Mouse (Mus musculus) testis, postnatal 14 days (tissue): ENCODE data around the gene Psph.

Experiments
- DNase-seq: peaks from one replicate; pipeline ENCODE4 v3.0.0; 2021; ENCODE audit warnings: low spot score

Gene Psph

DNA sequence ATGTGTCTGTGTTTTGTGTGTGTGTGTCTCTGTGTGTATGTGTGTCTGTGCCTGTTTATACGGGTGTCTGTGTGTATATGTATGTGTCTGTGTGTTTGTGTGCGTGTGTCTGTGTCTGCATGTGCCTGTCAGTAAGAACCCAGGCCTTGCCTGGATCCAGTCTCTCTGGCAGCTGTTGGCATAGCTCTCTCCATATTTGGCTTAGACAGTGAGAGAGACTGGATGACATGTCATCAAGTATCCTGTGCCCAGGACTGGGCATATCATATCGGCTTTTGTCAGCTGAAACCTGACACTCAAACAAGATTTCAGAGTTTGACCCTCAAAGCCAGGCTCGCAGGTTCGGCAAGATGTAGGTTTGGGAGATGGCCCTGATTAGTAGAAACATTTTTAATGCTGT, 56.2 kb downstream of the Psph start:
- no peak for DNase-seq

- DNase-seq: peak; percentile 41
These were observed 56.9 kb downstream of the Psph start for GRCm38 (mm10) chr5:129730344-129730743.

DNA sequence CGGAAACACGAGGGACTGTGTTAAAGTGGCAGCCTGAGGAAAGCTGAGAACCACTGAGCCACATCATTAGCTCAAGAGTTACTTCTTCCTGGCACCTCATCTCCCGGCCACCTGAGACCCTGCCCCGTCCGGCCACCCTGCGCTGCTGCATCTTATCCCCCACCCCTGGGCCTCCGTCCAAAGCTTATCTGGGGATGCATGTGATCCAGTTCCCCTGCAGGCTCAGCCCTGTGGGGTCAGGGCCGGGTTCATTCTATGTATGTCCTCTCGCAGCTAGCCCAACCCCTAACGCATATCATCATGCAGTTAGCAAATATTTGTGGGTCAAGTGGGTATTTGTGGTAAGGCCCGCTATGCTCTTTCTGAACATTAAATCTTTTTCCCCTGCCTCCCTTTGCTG, 58.0 kb downstream of the Psph start:
- no peak for DNase-seq

GRCm38 (mm10) chr5:129726784-129727183, 60.5 kb downstream of the Psph start:
- no peak for DNase-seq

GRCm38 (mm10) chr5:129725774-129726392, 61.4 kb downstream of the Psph start:
- DNase-seq: no peak

DNA sequence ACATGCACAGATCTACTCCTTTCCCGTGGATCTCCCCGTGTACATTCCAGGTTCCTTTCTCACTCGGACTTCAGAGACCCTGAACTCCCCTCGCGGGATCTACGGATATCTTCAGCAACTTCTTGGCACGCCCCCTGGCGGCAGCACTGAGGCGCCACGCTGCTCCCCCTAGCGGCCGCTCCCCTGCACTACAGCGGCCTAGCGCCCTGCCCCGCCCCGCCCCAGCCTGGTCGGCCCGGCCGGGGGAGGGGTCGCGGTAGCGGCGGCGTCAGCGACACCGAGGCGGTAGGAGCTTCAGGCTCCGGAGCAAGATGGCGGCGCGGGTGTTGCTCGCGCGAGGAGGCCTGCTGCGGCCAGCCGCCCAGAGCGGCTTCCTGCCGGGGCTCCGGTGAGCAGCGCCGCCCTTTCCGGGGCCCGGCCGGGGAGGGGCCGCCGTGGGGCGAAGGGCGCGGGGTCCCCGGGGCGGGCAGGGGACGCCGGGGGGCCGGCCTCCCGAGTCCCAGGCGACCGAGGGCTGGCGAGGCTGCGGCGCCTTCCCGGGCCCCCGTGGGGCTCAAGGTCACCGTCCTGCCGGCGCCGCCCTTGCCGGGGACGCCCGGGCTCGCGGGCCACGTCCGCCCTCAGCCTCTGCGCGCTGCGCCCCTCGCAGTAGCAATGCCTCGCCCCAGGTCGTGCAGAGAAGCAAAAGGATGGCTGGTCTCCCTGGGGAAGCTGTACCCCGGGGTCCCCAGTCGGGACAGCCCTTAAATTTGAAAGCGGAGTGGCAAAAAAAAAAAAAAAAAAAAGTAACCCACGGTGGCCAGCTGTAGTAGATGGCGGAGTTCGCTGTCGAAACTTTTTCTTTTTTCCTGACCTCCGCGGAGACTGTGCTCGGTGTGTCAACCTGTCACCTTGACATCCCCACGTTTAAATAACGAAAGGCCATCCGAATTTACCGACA, 62.1 kb downstream of the Psph start, which contains the start of gene Nipsnap2:
Gene Nipsnap2, plus strand, starts transcription at position 230 of the 940 bp plus-strand sequence.
- DNase-seq: peak; percentile 92

DNA sequence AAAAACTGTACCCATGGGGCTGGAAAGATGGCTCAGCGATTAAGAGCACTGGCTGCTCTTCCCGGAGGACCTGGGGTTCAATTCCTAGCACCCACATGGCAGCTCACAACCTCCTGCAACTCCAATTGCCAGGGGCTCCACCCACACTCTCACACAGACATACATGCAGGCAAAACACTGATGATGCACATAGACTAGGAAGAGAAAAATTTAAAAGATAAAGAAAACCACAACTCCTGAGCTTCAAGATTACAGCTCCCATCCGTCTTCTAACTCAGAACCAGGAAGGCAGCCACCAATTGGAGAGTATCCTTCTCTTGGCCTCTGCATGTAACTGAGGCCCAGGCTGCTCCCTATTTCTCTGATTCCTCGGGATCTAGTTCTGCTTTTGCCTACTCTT, 63.0 kb downstream of the Psph start:
- DNase-seq: no peak

DNA sequence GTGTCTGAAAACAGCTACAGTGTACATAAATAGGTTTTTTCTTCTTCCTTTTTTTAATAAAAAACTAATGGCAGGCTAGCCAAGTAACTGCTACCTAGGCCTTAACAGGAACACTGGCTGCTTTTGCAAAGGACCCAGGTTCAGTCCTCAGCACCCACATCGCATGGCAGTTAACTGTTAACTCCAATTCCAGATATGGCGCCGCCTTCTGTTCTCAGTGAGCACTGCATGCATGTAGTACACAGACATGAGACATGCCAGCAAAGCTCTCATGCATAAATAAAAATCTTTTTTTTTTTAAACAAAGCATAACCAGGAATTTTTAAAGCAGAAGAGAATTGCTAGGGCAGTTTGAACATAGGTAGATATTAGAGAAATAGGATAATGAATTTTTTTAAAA, 67.1 kb downstream of the Psph start:
- no peak for DNase-seq

DNA sequence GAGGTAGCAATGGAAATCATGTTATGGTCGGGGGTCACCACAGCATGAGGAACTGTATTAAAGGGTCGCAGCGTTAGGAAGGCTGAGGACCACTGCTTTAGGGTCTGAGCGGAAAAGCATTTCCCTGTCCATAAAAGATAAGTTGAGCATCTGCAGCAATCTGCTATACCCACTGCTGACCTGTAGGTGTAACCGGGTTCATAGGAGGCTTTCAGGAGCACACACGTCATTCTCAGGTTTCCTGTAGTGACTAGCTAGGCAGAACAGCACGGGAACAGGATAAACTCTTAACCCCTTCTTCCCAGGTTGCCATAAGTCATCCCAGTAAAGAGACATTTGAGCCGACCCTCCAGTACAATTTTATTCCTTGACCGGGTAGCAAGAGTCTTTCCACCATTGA, 70.2 kb downstream of the Psph start:
- no peak for DNase-seq
